12 mouse cellular contexts compared by ENCODE assay signal in genomic region chr4:127416906-127417305, GRCm38 (mm10). TPM values are rescaled to one million over a fixed set of nuclear protein-coding genes. Genes with fewer than 3 reads are reported as not detected.
DNase-seq lines count a peak whose midpoint lies in the region; ATAC-seq and TF ChIP-seq lines count a peak whose summit lies in the region.
"Had no signal": no experiment of that assay in that cellular context is flagged by ENCODE, and none has a peak within 500 bp of the region (broad histone marks: within the 10 kb centered on the region; RNA-seq: fewer than 3 reads in every experiment).

No protein-coding gene starts in this region.

- H3K27me3 ChIP-seq in lung, postnatal 0 days (replicated peaks; ENCODE audit: insufficient read depth, low read length): no peaks in the 10 kb centered on the region

- peak; percentile 69 to 79 for DNase-seq in cerebellum, postnatal 14 days
- DNase-seq in cerebellum, adult 9-11 months: no peak
- peak; percentile 19 to 25 for DNase-seq in layer of hippocampus, postnatal 10 days (ENCODE audit: low spot score in 2 of 2)
- DNase-seq in layer of hippocampus, adult 9-10 months (ENCODE audit: low spot score): no peak
- DNase-seq in NIH3T3 (ENCODE audit: low read depth) (peak; percentile 11), adipocyte (ENCODE audit: low spot score) (no peak)
- DNase-seq in lung, postnatal 0 days (ENCODE audit: low spot score): peak; percentile 71
- no peak for DNase-seq in adrenal gland, postnatal 25 days
- DNase-seq: cerebellum, adult 8-10 months; heart, postnatal 36 days; spleen, adult 18-20 months had no signal

- H3K27ac ChIP-seq in lung, postnatal 0 days (ENCODE audit: low read length): no peak overlapping the region

- H3K9ac ChIP-seq in lung, postnatal 0 days (replicated peaks; ENCODE audit: low read depth): no peak overlapping the region

- no peak overlapping the region for H3K4me3 ChIP-seq in lung, postnatal 0 days (ENCODE audit: low read depth, low read length)

- no peaks in the 10 kb centered on the region for H3K9me3 ChIP-seq in lung, postnatal 0 days (ENCODE audit: low read length)

- TF ChIP-seq CTCF in lung, postnatal 0 days (IDR thresholded peaks at IDR 0.05): no peak

- peak overlapping the region; percentile 27 for H3K4me2 ChIP-seq in lung, postnatal 0 days (replicated peaks; ENCODE audit: low read depth, low read length)

- no peaks in the 10 kb centered on the region for H3K36me3 ChIP-seq in lung, postnatal 0 days (ENCODE audit: insufficient read depth, low read length)

- no peak for TF ChIP-seq EP300 in lung, postnatal 0 days (IDR thresholded peaks at IDR 0.05)

- 30% methylated on average over 7 of the region's 7 CpGs for WGBS in lung, postnatal 0 days

- H3K4me1 ChIP-seq in lung, postnatal 0 days (ENCODE audit: insufficient read depth, low read depth, low read length): no peaks in the 10 kb centered on the region

- ATAC-seq in lung, postnatal 0 days: peak; percentile 73

RNA-seq across cellular contexts. Expression of gene Gjb5, which starts 58.9 kb away (rescaled TPM):
- not detected for total RNA-seq in layer of hippocampus, postnatal 10 days (2021)
- polyA plus RNA-seq in lung, postnatal 0 days (2015; fragmentation: Nextera tagmentation; extraction: Ambion mirVana): 1.7 and 1.9 TPM in 2 replicates
- total RNA-seq in adrenal gland, postnatal 25 days (2021): not detected in 2 replicates
- total RNA-seq: left cerebral cortex, postnatal 36 days had no signal

Comparison
In these comparisons a context has a peak if more than half of its experiments do, and no peak if none do; other contexts are left out.
1. DNase-seq: peak in cerebellum, postnatal 14 days (2 of 2), layer of hippocampus, postnatal 10 days (2 of 2), NIH3T3 (single experiment) and lung, postnatal 0 days (single experiment); none in cerebellum, adult 9-11 months (single experiment), layer of hippocampus, adult 9-10 months (single experiment), adipocyte (single experiment) and adrenal gland, postnatal 25 days (single experiment).